ENCODE assay signal across 24 mouse cellular contexts in genomic region chr17:53061733-53062132, GRCm38 (mm10).
"Had no signal": no experiment of that assay in that cellular context is flagged by ENCODE, and none has a peak within 500 bp of the region (broad histone marks: within the 10 kb centered on the region; RNA-seq: fewer than 3 reads in every experiment).

No protein-coding gene starts in this region.

- H3K27ac ChIP-seq: heart, embryonic 10.5 days; hindbrain, embryonic 10.5 days; hindbrain, embryonic 12.5 days; hindbrain, embryonic 15.5 days; intestine, embryonic 15.5 days; layer of hippocampus, adult 2 months; left cerebral cortex, adult 2 months; limb, embryonic 10.5 days; limb, embryonic 12.5 days had no signal

- ATAC-seq: inflammation-experienced regulatory T-cells, adult 6 months; intestine, embryonic 15.5 days; intestine, postnatal 0 days had no signal

- H3K9me3 ChIP-seq: heart, embryonic 10.5 days; hindbrain, embryonic 10.5 days; hindbrain, embryonic 12.5 days; hindbrain, embryonic 15.5 days; intestine, embryonic 15.5 days; limb, embryonic 10.5 days had no signal

- H3K4me2 ChIP-seq: heart, embryonic 12.5 days; hindbrain, embryonic 12.5 days; hindbrain, embryonic 15.5 days; intestine, embryonic 15.5 days; limb, embryonic 12.5 days; liver, embryonic 11.5 days had no signal

- H3K4me1 ChIP-seq: heart, embryonic 10.5 days; heart, embryonic 12.5 days; hindbrain, embryonic 10.5 days; hindbrain, embryonic 12.5 days; hindbrain, embryonic 15.5 days; intestine, embryonic 15.5 days; limb, embryonic 10.5 days; limb, embryonic 12.5 days had no signal

- H3K36me3 ChIP-seq: heart, embryonic 10.5 days; heart, embryonic 12.5 days; hindbrain, embryonic 10.5 days; hindbrain, embryonic 12.5 days; hindbrain, embryonic 15.5 days; intestine, embryonic 15.5 days; limb, embryonic 10.5 days; limb, embryonic 12.5 days had no signal

- H3K9ac ChIP-seq: heart, embryonic 12.5 days; hindbrain, embryonic 12.5 days; hindbrain, embryonic 15.5 days; intestine, embryonic 15.5 days; limb, embryonic 12.5 days had no signal

- DNase-seq: gastrocnemius, postnatal 14 days; gastrocnemius, postnatal 36 days; heart, adult 18-20 months; heart, postnatal 10 days; heart, postnatal 4 days; kidney, adult 18-20 months; kidney, adult 8-10 months; kidney, postnatal 10 days; kidney, postnatal 25 days; kidney, postnatal 4 days; liver had no signal

- H3K4me3 ChIP-seq: heart, embryonic 10.5 days; heart, embryonic 12.5 days; hindbrain, embryonic 10.5 days; hindbrain, embryonic 12.5 days; hindbrain, embryonic 15.5 days; intestine, embryonic 15.5 days; layer of hippocampus, adult 2 months; left cerebral cortex, adult 2 months; limb, embryonic 10.5 days; limb, embryonic 12.5 days had no signal

- H3K27me3 ChIP-seq: heart, embryonic 12.5 days; hindbrain, embryonic 12.5 days; hindbrain, embryonic 15.5 days; intestine, embryonic 15.5 days; limb, embryonic 12.5 days had no signal
